Mouse (Mus musculus) liver, embryonic 13.5 days (tissue): ENCODE results near the gene Bptf. TPM values are rescaled to one million over a fixed set of nuclear protein-coding genes. Genes with fewer than 3 reads are reported as not detected.

Experiments
- ATAC-seq: fragments of 200-750 bp; cut with Nextera tagmentation; 2 replicates; pipeline ENCODE4 v1.8.0; 2017; ENCODE audit warnings: low read depth, mild to moderate bottlenecking, moderate number of reproducible peaks, moderate library complexity
- DNase-seq: peaks from one replicate; pipeline ENCODE4 v3.0.0; 2022
- H3K27ac ChIP-seq: fragments of 300-500 bp; sonication (generic); 2 replicates; pipeline ENCODE4 v1.5.1; 2015; ENCODE audit warnings: moderate library complexity, mild to moderate bottlenecking, inconsistent platforms
- H3K27me3 ChIP-seq: fragments of 300-500 bp; sonication (generic); 2 replicates; pipeline ENCODE4 v1.6.1; 2015; ENCODE audit warnings: mild to moderate bottlenecking, inconsistent platforms
- H3K36me3 ChIP-seq: fragments of 300-500 bp; sonication (generic); 2 replicates; pipeline ENCODE4 v1.6.1; 2015; ENCODE audit warnings: mild to moderate bottlenecking, inconsistent platforms
- H3K4me1 ChIP-seq: fragments of 300-500 bp; sonication (generic); replicated peaks from 2 replicates; pipeline ENCODE4 v1.6.1; 2015; ENCODE audit warnings: inconsistent platforms
- H3K4me2 ChIP-seq: fragments of 300-500 bp; sonication (generic); 2 replicates; pipeline ENCODE4 v1.6.1; 2015; ENCODE audit warnings: inconsistent platforms, mild to moderate bottlenecking, moderate library complexity
- H3K4me3 ChIP-seq: fragments of 300-500 bp; sonication (generic); replicated peaks from 2 replicates; pipeline ENCODE4 v1.5.1; 2015; ENCODE audit warnings: mild to moderate bottlenecking, inconsistent platforms
- H3K9ac ChIP-seq: fragments of 300-500 bp; sonication (generic); 2 replicates; pipeline ENCODE4 v1.6.1; 2015; ENCODE audit warnings: mild to moderate bottlenecking, inconsistent platforms
- H3K9me3 ChIP-seq: fragments of 300-500 bp; sonication (generic); replicated peaks from 2 replicates; pipeline ENCODE4 v1.6.1; 2016; ENCODE audit warnings: inconsistent platforms
- WGBS: fragments of 180-500 bp; shearing (Covaris S2); methylation state at CpG from one replicate; pipeline ENCODE4 v1.1.7; 2015; ENCODE audit not compliant: insufficient replicate concordance; 5-methylcytosine and 5-hydroxymethylcytosine counted together
- polyA plus RNA-seq: library from polyadenylated mRNA; unstranded; fragments of >200 nt; fragmentation: Nextera tagmentation; extraction: Ambion mirVana; gene quantifications from 2 replicates; pipeline ENCODE4 v1.2.1, GENCODE M21; 2015

Bptf gene
- polyA plus RNA-seq, 1 experiment from 2014 or later = 9.3 TPM

DNA sequence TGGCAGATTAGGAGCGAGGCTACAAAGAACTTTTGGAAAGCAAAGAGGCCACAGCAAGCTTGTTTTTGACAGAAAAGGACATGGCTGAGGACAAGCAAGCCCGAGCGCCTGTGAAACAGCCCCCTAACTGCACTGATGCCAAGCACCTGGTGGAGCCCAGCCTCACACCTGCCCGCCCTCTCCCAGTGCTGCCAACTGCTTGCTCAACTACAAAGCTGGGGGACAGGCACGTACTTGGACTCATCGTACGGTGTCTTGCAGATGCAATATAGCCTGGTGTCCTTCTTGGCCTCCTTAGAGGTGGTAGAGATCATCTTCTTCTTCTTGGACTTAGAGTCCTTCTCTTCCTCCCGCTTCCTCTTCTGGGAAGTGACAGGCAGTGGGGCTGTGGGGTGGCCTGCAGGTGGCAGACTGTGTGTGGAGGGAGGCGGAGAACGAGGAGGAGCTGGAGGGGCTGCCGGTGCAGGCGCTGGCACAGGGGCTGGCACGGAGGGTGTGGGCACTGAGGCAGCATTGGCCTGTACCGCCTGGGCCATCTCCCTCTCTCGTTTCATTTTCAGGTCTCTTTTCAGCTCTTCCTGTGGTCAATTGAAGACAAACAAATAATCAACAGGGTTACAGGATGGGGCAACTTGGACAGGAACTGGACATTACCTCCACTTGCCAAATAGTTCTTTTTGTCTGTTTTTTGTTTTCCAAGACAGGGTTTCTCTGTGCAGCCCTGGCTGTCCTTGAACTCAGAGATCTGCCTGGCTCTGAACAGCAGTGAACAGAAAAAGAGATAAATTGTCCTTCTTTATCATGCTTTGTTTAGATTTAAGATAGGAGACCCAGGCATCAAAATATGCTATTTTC is 84.9 kb downstream of the Bptf start:
- Histone ChIP-seq H3K36me3 (peaks cover 55% of the 10 kb centered on the region), H3K27ac (no peak overlapping the region), H3K9me3 (no peaks in the 10 kb centered on the region), H3K4me2 (no peak overlapping the region), H3K4me3 (no peak overlapping the region), H3K4me1 (peaks cover 14% of the 10 kb centered on the region), H3K27me3 (no peaks in the 10 kb centered on the region), H3K9ac (no peak overlapping the region)
- no peak for DNase-seq
- 85% methylated on average over 15 of the region's 15 CpGs for WGBS
- ATAC-seq = no peak

DNA sequence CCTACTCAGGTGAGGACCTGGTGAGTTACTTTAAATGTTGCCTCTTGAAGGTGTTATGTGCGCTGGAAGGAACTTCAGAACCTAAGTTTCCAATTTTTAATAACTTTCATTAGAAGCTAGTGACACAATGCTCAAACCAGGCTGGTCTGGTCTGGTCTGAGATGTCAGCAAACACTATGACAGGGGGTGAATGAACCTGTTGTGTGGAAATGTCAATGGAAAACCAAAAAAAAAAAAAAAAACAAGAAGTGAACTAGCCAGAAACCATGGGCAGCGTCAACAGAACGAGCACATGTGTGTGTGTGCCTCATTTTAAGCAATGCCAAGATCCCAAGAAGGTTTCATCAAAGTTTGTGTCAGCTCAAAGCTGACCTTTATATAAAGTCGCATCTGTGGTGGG is 86.4 kb downstream of the Bptf start:
- no peak for ATAC-seq
- Histone ChIP-seq H3K27ac (peak overlapping the region; percentile 29; the same call in 1 of the 2 replicates), H3K27me3 (no peaks in the 10 kb centered on the region), H3K36me3 (peaks cover 58% of the 10 kb centered on the region), H3K4me1 (peaks cover 14% of the 10 kb centered on the region), H3K9me3 (no peaks in the 10 kb centered on the region), H3K4me2 (no peak overlapping the region), H3K4me3 (no peak overlapping the region), H3K9ac (no peak overlapping the region)
- no peak for DNase-seq
- WGBS = 79% methylated on average over 4 of the region's 4 CpGs

DNA sequence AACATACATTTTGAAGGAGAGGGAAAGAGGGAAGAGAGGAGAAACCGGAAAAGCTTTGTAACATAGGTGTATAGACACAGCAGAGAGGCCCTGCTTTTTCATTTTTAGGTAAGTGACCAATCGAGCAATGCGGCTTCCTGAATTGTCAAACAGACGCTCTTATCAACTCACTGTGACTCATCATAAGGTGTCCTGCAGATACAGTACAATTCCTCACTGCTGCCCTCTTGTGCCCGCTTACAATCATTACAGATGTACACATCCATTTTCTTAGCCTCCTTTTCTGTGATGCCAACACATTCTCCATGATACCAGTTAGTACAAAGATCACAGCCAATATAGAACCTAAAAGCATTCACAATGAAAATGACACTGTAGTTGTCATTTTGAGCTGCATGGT is 87.6 kb downstream of the Bptf start:
- 16% methylated on average over 5 of the region's 5 CpGs for WGBS
- H3K36me3 ChIP-seq = peaks cover 68% of the 10 kb centered on the region
- no peaks in the 10 kb centered on the region for H3K9me3 ChIP-seq
- H3K27ac ChIP-seq = peak overlapping the region; percentile 78
- peaks cover 14% of the 10 kb centered on the region for H3K4me1 ChIP-seq
- no peaks in the 10 kb centered on the region for H3K27me3 ChIP-seq
- peak overlapping the region; percentile 51 for H3K9ac ChIP-seq
- ATAC-seq (peak; percentile 84), DNase-seq (peak; percentile 74)
- no peak overlapping the region for H3K4me3 ChIP-seq
- H3K4me2 ChIP-seq = peak overlapping the region; percentile 25

DNA sequence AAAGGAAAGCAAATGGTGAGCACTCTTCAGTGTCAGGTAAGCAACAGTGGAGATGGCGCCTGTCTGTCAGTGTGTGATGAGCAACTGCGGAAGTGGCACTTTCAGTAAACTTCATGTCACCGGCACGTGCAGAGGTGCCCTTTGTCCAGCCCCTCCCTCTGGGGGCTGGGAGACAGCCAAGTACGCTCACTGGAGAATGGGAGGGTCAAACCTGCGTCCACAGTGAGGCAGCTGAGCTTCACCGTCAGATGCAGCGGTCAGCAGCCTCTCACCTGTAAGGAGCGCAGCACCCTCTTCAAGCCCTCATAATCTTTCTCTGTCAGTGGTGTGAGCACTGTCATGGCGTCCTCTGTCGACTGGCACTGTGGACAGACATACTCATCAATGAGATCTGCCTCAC is 88.6 kb downstream of the Bptf start:
- H3K36me3 ChIP-seq = peaks cover 76% of the 10 kb centered on the region
- H3K9me3 ChIP-seq = no peaks in the 10 kb centered on the region
- H3K4me3 ChIP-seq = no peak overlapping the region
- WGBS = 90% methylated on average over 11 of the region's 11 CpGs
- no peaks in the 10 kb centered on the region for H3K27me3 ChIP-seq
- H3K27ac ChIP-seq = peak overlapping the region; percentile 11; the same call in 1 of the 2 replicates
- no peak overlapping the region for H3K4me2 ChIP-seq
- no peak overlapping the region for H3K9ac ChIP-seq
- H3K4me1 ChIP-seq = peaks cover 14% of the 10 kb centered on the region
- DNase-seq = no peak
- ATAC-seq = no peak

DNA sequence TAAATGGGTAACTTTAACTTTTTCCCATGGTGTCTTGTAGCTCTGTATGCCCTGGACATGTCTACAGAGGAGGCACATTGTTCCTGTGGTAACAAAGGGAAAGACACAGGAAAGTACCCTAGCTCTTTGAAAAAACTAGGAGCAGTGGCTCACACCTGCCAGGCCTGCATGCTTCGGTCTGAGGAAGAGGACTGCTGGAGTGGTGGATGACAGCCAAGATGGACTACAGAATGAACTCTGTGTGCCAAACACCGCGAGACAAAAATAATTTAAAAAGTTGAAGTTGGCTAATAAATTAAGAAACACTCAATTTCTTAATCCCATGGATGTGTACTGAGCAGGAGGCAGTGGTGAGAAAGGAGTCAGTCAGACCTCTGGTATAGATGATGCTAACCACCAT is 90.5 kb downstream of the Bptf start:
- Histone ChIP-seq H3K36me3 (peaks cover 74% of the 10 kb centered on the region), H3K27me3 (no peaks in the 10 kb centered on the region)
- WGBS = 88% methylated on average over 3 of the region's 3 CpGs

DNA sequence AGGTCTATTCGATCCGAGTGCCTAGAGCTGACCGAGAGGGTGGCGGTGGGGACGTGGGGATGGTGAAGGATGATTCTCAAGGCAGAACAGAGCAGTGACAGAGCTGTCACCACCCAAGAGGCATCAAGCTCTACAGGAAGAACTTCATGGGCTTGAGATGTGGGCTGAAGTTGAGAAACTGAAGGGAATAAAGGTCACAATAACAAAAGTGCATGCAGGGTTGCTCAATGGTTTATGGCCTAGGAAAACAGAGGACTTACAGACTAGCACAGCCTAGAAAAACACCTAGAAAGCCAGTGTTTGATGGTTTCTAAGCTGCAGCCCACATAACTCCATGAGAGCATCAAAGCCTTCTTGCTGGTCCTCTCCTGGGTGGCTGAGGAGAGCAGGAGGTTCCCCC is 92.5 kb downstream of the Bptf start:
- no peak overlapping the region for H3K27ac ChIP-seq
- H3K4me1 ChIP-seq = peaks cover 11% of the 10 kb centered on the region
- H3K4me3 ChIP-seq = no peak overlapping the region
- H3K9me3 ChIP-seq = no peaks in the 10 kb centered on the region
- ATAC-seq (no peak), DNase-seq (no peak)
- peaks cover 59% of the 10 kb centered on the region for H3K36me3 ChIP-seq
- H3K27me3 ChIP-seq = no peaks in the 10 kb centered on the region
- 82% methylated on average over 5 of the region's 5 CpGs for WGBS
- H3K4me2 ChIP-seq = no peak overlapping the region
- no peak overlapping the region for H3K9ac ChIP-seq

More for the DNA sequence above, 90.5 kb downstream of the Bptf start:
- no peak for DNase-seq
- peaks cover 14% of the 10 kb centered on the region for H3K4me1 ChIP-seq
- ATAC-seq = no peak
- H3K9me3 ChIP-seq = no peaks in the 10 kb centered on the region
- no peak overlapping the region for H3K27ac ChIP-seq
- H3K9ac ChIP-seq = no peak overlapping the region
- H3K4me3 ChIP-seq = no peak overlapping the region
- no peak overlapping the region for H3K4me2 ChIP-seq

DNA sequence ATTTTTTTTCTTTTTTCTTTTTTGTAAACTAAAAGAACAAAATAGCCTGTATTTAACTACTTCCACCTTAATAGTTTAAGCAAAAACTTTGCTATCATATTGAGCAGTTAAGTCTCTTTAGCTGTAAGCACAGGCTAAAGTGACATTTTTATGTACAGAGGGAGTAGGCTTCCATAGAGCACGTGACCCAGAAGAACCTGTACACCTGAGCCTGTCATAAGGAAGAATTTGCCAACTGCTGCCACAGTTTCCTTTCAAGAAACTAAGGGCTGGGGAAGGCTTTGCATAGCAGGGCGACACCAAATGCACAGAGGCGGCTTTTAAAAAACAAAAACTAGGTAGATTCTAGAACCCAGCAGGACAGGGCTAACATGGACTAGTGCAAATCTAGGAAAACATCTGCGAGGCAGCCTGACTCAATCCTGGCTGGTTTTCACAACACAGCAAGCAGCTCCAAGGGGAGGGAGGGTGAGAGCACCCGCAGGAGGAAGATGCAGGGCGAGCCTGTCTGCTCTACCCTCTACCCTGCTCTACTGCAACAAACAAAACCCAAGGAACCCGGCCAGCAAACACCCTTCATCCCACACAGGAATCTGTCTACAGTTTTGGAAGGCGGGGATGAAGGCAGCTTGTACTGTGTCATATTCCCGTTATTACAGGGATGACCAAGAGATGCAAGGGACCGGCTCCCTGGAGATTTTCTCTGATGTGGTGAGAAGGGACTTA is 97.7 kb downstream of the Bptf start:
- DNase-seq (no peak), ATAC-seq (no peak)
- Histone ChIP-seq H3K4me2 (no peak overlapping the region), H3K9ac (no peak overlapping the region), H3K4me3 (no peak overlapping the region), H3K27me3 (peaks cover 8% of the 10 kb centered on the region), H3K36me3 (peaks cover 21% of the 10 kb centered on the region), H3K27ac (no peak overlapping the region), H3K4me1 (peaks cover 5% of the 10 kb centered on the region; the same call in 1 of the 2 replicates), H3K9me3 (no peaks in the 10 kb centered on the region)
- 77% methylated on average over 10 of the region's 10 CpGs for WGBS

DNA sequence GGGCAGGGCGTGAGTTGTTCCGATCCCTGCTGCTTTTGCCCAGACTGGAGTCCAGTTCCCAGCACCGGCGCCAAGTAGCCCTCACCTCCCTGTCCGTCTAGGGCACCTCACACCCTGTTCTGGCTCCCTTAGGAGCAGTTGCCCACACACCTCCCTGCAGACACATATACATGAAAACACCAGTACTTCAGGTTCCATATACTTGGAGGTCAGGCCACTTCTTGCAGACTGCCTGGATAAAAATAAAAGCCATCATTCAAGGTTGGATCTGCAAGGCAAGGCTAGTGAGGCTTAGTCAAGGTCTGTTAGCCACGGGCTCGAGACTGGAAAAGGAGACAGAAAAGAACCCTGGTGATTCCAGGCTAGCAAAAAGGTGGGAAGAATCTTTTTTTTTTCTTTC is 100.3 kb downstream of the Bptf start:
- Histone ChIP-seq H3K27ac (no peak overlapping the region), H3K4me2 (no peak overlapping the region), H3K36me3 (no peaks in the 10 kb centered on the region), H3K27me3 (peaks cover 29% of the 10 kb centered on the region), H3K9me3 (no peaks in the 10 kb centered on the region), H3K4me1 (peaks cover 22% of the 10 kb centered on the region), H3K4me3 (no peak overlapping the region), H3K9ac (no peak overlapping the region; the same call in 1 of the 2 replicates)
- ATAC-seq = no peak
- no peak for DNase-seq
- 68% methylated on average over 7 of the region's 7 CpGs for WGBS

DNA sequence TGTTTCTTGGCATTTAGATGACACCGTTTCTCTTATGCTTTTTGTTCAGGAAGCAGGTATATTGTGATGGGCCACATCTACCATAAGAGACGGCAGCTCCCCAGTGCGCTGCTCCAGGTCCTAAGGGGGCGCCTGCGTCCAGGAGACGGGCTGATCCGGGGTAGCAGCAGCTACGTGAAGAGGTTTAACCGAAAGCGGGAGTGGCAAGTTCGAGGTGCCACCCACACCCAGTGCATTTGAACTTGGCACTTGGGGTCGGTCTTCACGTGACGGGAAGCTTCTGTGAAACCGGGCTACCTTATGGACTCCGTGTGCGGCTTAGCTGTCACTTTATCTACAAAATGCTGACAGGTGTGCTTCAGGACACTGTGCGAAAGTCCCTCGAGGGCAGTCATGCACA is 102.4 kb downstream of the Bptf start:
- ATAC-seq = no peak
- Histone ChIP-seq H3K9ac (no peak overlapping the region), H3K27ac (no peak overlapping the region), H3K27me3 (peaks cover 50% of the 10 kb centered on the region), H3K9me3 (no peaks in the 10 kb centered on the region), H3K36me3 (no peaks in the 10 kb centered on the region), H3K4me3 (no peak overlapping the region), H3K4me2 (no peak overlapping the region; the same call in 1 of the 2 replicates), H3K4me1 (peaks cover 42% of the 10 kb centered on the region)
- 54% methylated on average over 19 of the region's 19 CpGs for WGBS
- DNase-seq = no peak

DNA sequence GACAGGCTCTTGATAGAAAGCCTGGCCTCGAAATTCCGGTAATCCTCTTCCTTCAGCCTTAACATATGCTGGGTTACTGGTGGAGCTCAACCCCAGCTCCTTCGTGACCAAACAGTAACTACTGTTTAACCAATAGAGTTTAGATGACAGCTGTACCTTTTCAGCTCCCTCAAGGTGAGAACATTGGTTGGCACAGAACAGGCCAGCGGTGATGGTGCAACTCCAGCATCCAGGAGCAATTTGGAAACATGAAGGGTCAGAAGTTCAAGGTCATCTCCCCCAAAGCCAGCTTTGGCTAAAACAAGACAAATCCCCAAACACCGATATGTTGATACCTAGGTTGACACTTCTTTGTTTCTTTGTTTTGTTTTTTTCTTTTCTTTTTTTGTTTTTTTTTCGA is 103.2 kb downstream of the Bptf start:
- peak overlapping the region; percentile 68; the same call in 1 of the 2 replicates for H3K27ac ChIP-seq
- peak overlapping the region; percentile 74 for H3K4me3 ChIP-seq
- H3K9me3 ChIP-seq = no peaks in the 10 kb centered on the region
- peaks cover 58% of the 10 kb centered on the region for H3K27me3 ChIP-seq
- peak overlapping the region; percentile 91 for H3K4me2 ChIP-seq
- ATAC-seq (no peak), DNase-seq (no peak)
- H3K9ac ChIP-seq = peak overlapping the region; percentile 81; the same call in 1 of the 2 replicates
- 70% methylated on average over 6 of the region's 6 CpGs for WGBS
- no peaks in the 10 kb centered on the region for H3K36me3 ChIP-seq
- H3K4me1 ChIP-seq = peaks cover 44% of the 10 kb centered on the region

DNA sequence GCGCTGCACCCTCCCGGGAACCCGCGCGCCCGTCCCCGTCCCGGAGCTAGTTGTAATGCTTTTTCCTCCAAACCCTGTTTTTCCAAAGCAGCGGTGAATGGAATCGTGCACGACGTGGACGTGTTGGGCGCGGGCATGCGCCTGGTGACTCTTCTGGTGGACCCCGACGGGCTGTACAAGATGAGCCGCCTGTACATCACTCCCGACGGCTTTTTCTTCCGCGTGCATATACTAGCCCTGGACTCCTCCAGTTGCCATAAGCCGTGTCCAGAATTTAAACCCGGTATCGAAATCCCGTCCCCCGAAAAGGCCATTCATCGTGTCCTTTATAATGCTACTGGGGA is 103.7 kb downstream of the Bptf start:
- peaks cover 60% of the 10 kb centered on the region for H3K27me3 ChIP-seq
- no peaks in the 10 kb centered on the region for H3K36me3 ChIP-seq
- 5% methylated on average over 29 of the region's 29 CpGs for WGBS
- peaks cover 44% of the 10 kb centered on the region for H3K4me1 ChIP-seq
- DNase-seq (no peak), ATAC-seq (no peak; the same call in 1 of the 2 replicates)
- peak overlapping the region; percentile 91 for H3K4me2 ChIP-seq
- H3K4me3 ChIP-seq = peak overlapping the region; percentile 74
- H3K9ac ChIP-seq = peak overlapping the region; percentile 81
- H3K27ac ChIP-seq = peak overlapping the region; percentile 68
- H3K9me3 ChIP-seq = no peaks in the 10 kb centered on the region
